Mouse (Mus musculus) forebrain, postnatal 0 days (tissue): ENCODE results near the gene Entpd3. TPM values are rescaled to one million over a fixed set of nuclear protein-coding genes. Genes with fewer than 3 reads are reported as not detected.

Experiments used
- ATAC-seq: fragments of 200-750 bp; cut with Nextera tagmentation; 2 replicates; pipeline ENCODE4 v1.8.0; 2017; ENCODE audit warnings: mild to moderate bottlenecking, moderate library complexity
- DNase-seq: peaks from one replicate; pipeline ENCODE4 v3.0.0-alpha.2; 2015
- H3K27ac ChIP-seq: fragments of 300-500 bp; sonication (generic); 2 replicates; pipeline ENCODE4 v1.5.1; 2014; ENCODE audit warnings: low read depth, mild to moderate bottlenecking, antibody characterized with exemption, low read length, moderate library complexity, mixed read lengths
- H3K27me3 ChIP-seq: fragments of 300-500 bp; sonication (generic); 2 replicates; pipeline ENCODE4 v1.6.1; 2014; ENCODE audit warnings: mild to moderate bottlenecking, low read length, mixed read lengths; ENCODE audit not compliant: insufficient read depth
- H3K36me3 ChIP-seq: fragments of 300-500 bp; sonication (generic); 2 replicates; pipeline ENCODE4 v1.6.1; 2014; ENCODE audit warnings: mild to moderate bottlenecking, moderate library complexity; ENCODE audit not compliant: insufficient read depth
- H3K4me1 ChIP-seq: fragments of 300-500 bp; sonication (generic); 2 replicates; pipeline ENCODE4 v1.6.1; 2014; ENCODE audit warnings: antibody characterized with exemption; ENCODE audit not compliant: insufficient read depth
- H3K4me2 ChIP-seq: fragments of 300-500 bp; sonication (generic); 2 replicates; pipeline ENCODE4 v1.6.1; 2014; ENCODE audit warnings: low read depth, mild to moderate bottlenecking, moderate library complexity
- H3K4me3 ChIP-seq: fragments of 300-500 bp; sonication (generic); 2 replicates; pipeline ENCODE4 v1.5.1; 2014; ENCODE audit warnings: low read depth, low read length, mixed read lengths
- H3K9ac ChIP-seq: fragments of 300-500 bp; sonication (generic); 2 replicates; pipeline ENCODE4 v1.6.1; 2014; ENCODE audit warnings: mild to moderate bottlenecking
- H3K9me3 ChIP-seq: fragments of 300-500 bp; sonication (generic); 2 replicates; pipeline ENCODE4 v1.6.1; 2016; ENCODE audit warnings: low read length
- CTCF ChIP-seq: sonication (generic); IDR thresholded peaks from 2 replicates; pipeline ENCODE4 v1.5.1; 2016; ENCODE audit warnings: antibody characterized with exemption, control low read depth, low read depth
- WGBS: fragments of 180-500 bp; shearing (Covaris S2); extraction: QIAGEN DNeasy Blood & Tissue Kit; methylation state at CpG from one replicate; pipeline ENCODE4 v1.1.7; 2014; 5-methylcytosine and 5-hydroxymethylcytosine counted together
- polyA plus RNA-seq: library from polyadenylated mRNA; unstranded; fragments of >200 nt; fragmentation: Nextera tagmentation; extraction: Ambion mirVana; gene quantifications from 2 replicates; pipeline ENCODE4 v1.2.1, GENCODE M21; 2015
- total RNA-seq: library from RNA; depleted of rRNA; stranded (reverse); fragments of >200 nt; gene quantifications from 2 replicates; pipeline ENCODE4 v1.2.3, GENCODE M21; 2014

Entpd3 gene
- total and polyA plus RNA-seq, 2 experiments from 2014 or later, result 3.6 to 3.7 TPM

- no peak for DNase-seq
- 52% methylated on average over 12 of the region's 12 CpGs for WGBS
- Histone ChIP-seq H3K27me3 (no peaks in the 10 kb centered on the region), H3K27ac (peak overlapping the region; percentile 60), H3K36me3 (peaks cover 30% of the 10 kb centered on the region), H3K9ac (peak overlapping the region; percentile 79), H3K4me1 (peaks cover 7% of the 10 kb centered on the region; the same call in 1 of the 2 replicates), H3K4me3 (peak overlapping the region; percentile 66), H3K9me3 (no peaks in the 10 kb centered on the region), H3K4me2 (peak overlapping the region; percentile 91)
- no peak for ATAC-seq
- TF ChIP-seq CTCF, result no peak
Measured at GRCm38 (mm10) chr9:120577706-120578405, 38.2 kb downstream of the Entpd3 start.

GRCm38 (mm10) chr9:120578701-120579100 is 39.1 kb downstream of the Entpd3 start:
- no peak overlapping the region for H3K4me3 ChIP-seq
- TF ChIP-seq CTCF, result no peak
- no peaks in the 10 kb centered on the region for H3K27me3 ChIP-seq
- no peak for ATAC-seq
- peaks cover 23% of the 10 kb centered on the region for H3K36me3 ChIP-seq
- no peak overlapping the region for H3K27ac ChIP-seq
- no peak overlapping the region for H3K9ac ChIP-seq
- no peak for DNase-seq
- no peak overlapping the region for H3K4me2 ChIP-seq
- WGBS, result 78% methylated on average over 6 of the region's 6 CpGs
- H3K9me3 ChIP-seq, result no peaks in the 10 kb centered on the region
- H3K4me1 ChIP-seq, result peaks cover 7% of the 10 kb centered on the region; the same call in 1 of the 2 replicates

- H3K9ac ChIP-seq, result no peak overlapping the region
- H3K4me2 ChIP-seq, result no peak overlapping the region
- H3K36me3 ChIP-seq, result peaks cover 12% of the 10 kb centered on the region
- H3K4me1 ChIP-seq, result peaks cover 7% of the 10 kb centered on the region; the same call in 1 of the 2 replicates
- no peak for TF ChIP-seq CTCF
- 71% methylated on average over 7 of the region's 7 CpGs for WGBS
- DNase-seq (no peak), ATAC-seq (no peak)
- H3K4me3 ChIP-seq, result no peak overlapping the region
- no peak overlapping the region for H3K27ac ChIP-seq
- H3K9me3 ChIP-seq, result no peaks in the 10 kb centered on the region
- H3K27me3 ChIP-seq, result no peaks in the 10 kb centered on the region
Measured at GRCm38 (mm10) chr9:120579808-120580207, 40.2 kb downstream of the Entpd3 start.

- Histone ChIP-seq H3K4me3 (no peak overlapping the region), H3K27me3 (no peaks in the 10 kb centered on the region), H3K9me3 (no peaks in the 10 kb centered on the region), H3K36me3 (no peaks in the 10 kb centered on the region), H3K27ac (peak overlapping the region; percentile 29; the same call in 1 of the 2 replicates), H3K4me1 (peaks cover 7% of the 10 kb centered on the region; the same call in 1 of the 2 replicates), H3K4me2 (peak overlapping the region; percentile 52), H3K9ac (0 out of 2 replicates have a peak overlapping the region, but pooled peaks have one; percentile 28)
- no peak for TF ChIP-seq CTCF
- DNase-seq, result no peak
- 28% methylated on average over 21 of the region's 21 CpGs for WGBS
- peak; percentile 36 for ATAC-seq
Measured at GRCm38 (mm10) chr9:120581941-120582618, 42.5 kb downstream of the Entpd3 start.

- WGBS, result 5% methylated on average over 28 of the region's 28 CpGs
- H3K27me3 ChIP-seq, result no peaks in the 10 kb centered on the region
Measured at GRCm38 (mm10) chr9:120582619-120583308, 43.1 kb downstream of the Entpd3 start.

GRCm38 (mm10) chr9:120583314-120583713 is 43.7 kb downstream of the Entpd3 start:
- WGBS, result 78% methylated on average over 3 of the region's 3 CpGs
- no peak for ATAC-seq
- H3K4me2 ChIP-seq, result peak overlapping the region; percentile 52
- no peak overlapping the region for H3K9ac ChIP-seq
- no peaks in the 10 kb centered on the region for H3K36me3 ChIP-seq
- no peak for DNase-seq
- 0 out of 2 replicates have a peak, but pooled peaks cover 3% of the 10 kb centered on the region for H3K4me1 ChIP-seq
- H3K27me3 ChIP-seq, result no peaks in the 10 kb centered on the region
- no peak overlapping the region for H3K27ac ChIP-seq
- H3K4me3 ChIP-seq, result no peak overlapping the region
- H3K9me3 ChIP-seq, result no peaks in the 10 kb centered on the region
- peak; percentile 26 for TF ChIP-seq CTCF

More at GRCm38 (mm10) chr9:120582619-120583308, 43.1 kb downstream of the Entpd3 start:
- DNase-seq, result peak; percentile 92
- 0 out of 2 replicates have a peak overlapping the region, but pooled peaks have one; percentile 28 for H3K9ac ChIP-seq
- peak overlapping the region; percentile 52 for H3K4me2 ChIP-seq
- ATAC-seq, result peak; percentile 93
- peak; percentile 94 for TF ChIP-seq CTCF
- peaks cover 3% of the 10 kb centered on the region; the same call in 1 of the 2 replicates for H3K4me1 ChIP-seq
- peak overlapping the region; percentile 29 for H3K27ac ChIP-seq
- no peaks in the 10 kb centered on the region for H3K9me3 ChIP-seq
- no peaks in the 10 kb centered on the region for H3K36me3 ChIP-seq
- 0 out of 2 replicates have a peak overlapping the region, but pooled peaks have one; percentile 11 for H3K4me3 ChIP-seq
